Mouse (Mus musculus): ENCODE measurements around the gene Sh3bp5. TPM values are rescaled to one million over a fixed set of nuclear protein-coding genes. Genes with fewer than 3 reads are reported as not detected.

Gene Sh3bp5
- total and polyA plus RNA-seq, 3 experiments: 0.22 to 0.33 TPM; not detected in 1

- Histone ChIP-seq H3K9me3 (replicated peaks) (no peaks in the 10 kb centered on the region), H3K27me3 (ENCODE audit: insufficient read depth, low read length) (peaks cover 50% of the 10 kb centered on the region), H3K4me3 (ENCODE audit: low read depth, low read length) (no peak overlapping the region), H3K4me1 (ENCODE audit: insufficient read depth, low read depth, low read length) (peaks cover 47% of the 10 kb centered on the region), H3K36me3 (replicated peaks) (no peaks in the 10 kb centered on the region)
- DNase-seq (ENCODE audit: low spot score) (no peak), ATAC-seq (ENCODE audit: extremely low read depth, insufficient number of reproducible peaks, low FRiP score, poor library complexity, severe bottlenecking) (no peak)
- TF ChIP-seq TAL1 (conservative IDR thresholded peaks at IDR 0.05; ENCODE audit: low read depth, low read length) (no peak), POLR2AphosphoS5 (IDR thresholded peaks at IDR 0.05; ENCODE audit: insufficient replicate concordance, low read depth, low read length) (no peak), GATA2 (IDR thresholded peaks at IDR 0.05; ENCODE audit: borderline replicate concordance, low read depth, low read length) (no peak), GATA1 (IDR thresholded peaks at IDR 0.05; ENCODE audit: borderline replicate concordance, low read length) (no peak), CTCF (IDR thresholded peaks at IDR 0.05; ENCODE audit: low read depth, low read length) (no peak)
Observed at GRCm38 (mm10) chr14:31414235-31414966, 21.5 kb downstream of the Sh3bp5 start.

GRCm38 (mm10) chr14:31413475-31414086 lies 22.3 kb downstream of the Sh3bp5 start:
- Histone ChIP-seq H3K4me3 (ENCODE audit: low read depth, low read length) (no peak overlapping the region), H3K36me3 (replicated peaks) (no peaks in the 10 kb centered on the region), H3K4me1 (ENCODE audit: insufficient read depth, low read depth, low read length) (peaks cover 47% of the 10 kb centered on the region), H3K9me3 (replicated peaks) (no peaks in the 10 kb centered on the region), H3K27me3 (ENCODE audit: insufficient read depth, low read length) (peaks cover 43% of the 10 kb centered on the region)
- ATAC-seq (ENCODE audit: extremely low read depth, insufficient number of reproducible peaks, low FRiP score, poor library complexity, severe bottlenecking) (no peak), DNase-seq (ENCODE audit: low spot score) (no peak)
- TF ChIP-seq CTCF (IDR thresholded peaks at IDR 0.05; ENCODE audit: low read depth, low read length) (no peak), GATA1 (IDR thresholded peaks at IDR 0.05; ENCODE audit: borderline replicate concordance, low read length) (no peak), GATA2 (IDR thresholded peaks at IDR 0.05; ENCODE audit: borderline replicate concordance, low read depth, low read length) (no peak), TAL1 (conservative IDR thresholded peaks at IDR 0.05; ENCODE audit: low read depth, low read length) (no peak), POLR2AphosphoS5 (IDR thresholded peaks at IDR 0.05; ENCODE audit: insufficient replicate concordance, low read depth, low read length) (no peak)

GRCm38 (mm10) chr14:31412651-31413056 lies 23.2 kb downstream of the Sh3bp5 start:
- no peaks in the 10 kb centered on the region for H3K9me3 ChIP-seq (replicated peaks)
- no peak for ATAC-seq (ENCODE audit: extremely low read depth, insufficient number of reproducible peaks, low FRiP score, poor library complexity, severe bottlenecking)
- H3K27me3 ChIP-seq (ENCODE audit: insufficient read depth, low read length): peaks cover 48% of the 10 kb centered on the region
- TF ChIP-seq GATA1 (IDR thresholded peaks at IDR 0.05; ENCODE audit: borderline replicate concordance, low read length) (no peak), POLR2AphosphoS5 (IDR thresholded peaks at IDR 0.05; ENCODE audit: insufficient replicate concordance, low read depth, low read length) (no peak), GATA2 (IDR thresholded peaks at IDR 0.05; ENCODE audit: borderline replicate concordance, low read depth, low read length) (no peak)
- no peak for DNase-seq (ENCODE audit: low spot score)
- peaks cover 53% of the 10 kb centered on the region for H3K4me1 ChIP-seq (ENCODE audit: insufficient read depth, low read depth, low read length)
- H3K4me3 ChIP-seq (ENCODE audit: low read depth, low read length): no peak overlapping the region
- H3K36me3 ChIP-seq (replicated peaks): no peaks in the 10 kb centered on the region

- Histone ChIP-seq H3K36me3 (replicated peaks) (no peaks in the 10 kb centered on the region), H3K4me1 (ENCODE audit: insufficient read depth, low read depth, low read length) (peaks cover 62% of the 10 kb centered on the region), H3K4me3 (ENCODE audit: low read depth, low read length) (no peak overlapping the region), H3K9me3 (replicated peaks) (no peaks in the 10 kb centered on the region), H3K27me3 (ENCODE audit: insufficient read depth, low read length) (peaks cover 52% of the 10 kb centered on the region)
- ATAC-seq (ENCODE audit: extremely low read depth, insufficient number of reproducible peaks, low FRiP score, poor library complexity, severe bottlenecking) (no peak), DNase-seq (ENCODE audit: low spot score) (no peak)
- TF ChIP-seq POLR2AphosphoS5 (IDR thresholded peaks at IDR 0.05; ENCODE audit: insufficient replicate concordance, low read depth, low read length) (no peak), GATA2 (IDR thresholded peaks at IDR 0.05; ENCODE audit: borderline replicate concordance, low read depth, low read length) (no peak), TAL1 (conservative IDR thresholded peaks at IDR 0.05; ENCODE audit: low read depth, low read length) (no peak)
Observed at GRCm38 (mm10) chr14:31410737-31411136, 25.1 kb downstream of the Sh3bp5 start.

- TF ChIP-seq POLR2AphosphoS5 (IDR thresholded peaks at IDR 0.05; ENCODE audit: insufficient replicate concordance, low read depth, low read length): no peak
- no peaks in the 10 kb centered on the region for H3K9me3 ChIP-seq (replicated peaks)
- no peak for DNase-seq (ENCODE audit: low spot score)
- H3K4me3 ChIP-seq (ENCODE audit: low read depth, low read length): no peak overlapping the region
- H3K4me1 ChIP-seq (ENCODE audit: insufficient read depth, low read depth, low read length): peaks cover 60% of the 10 kb centered on the region
- no peak for ATAC-seq (ENCODE audit: extremely low read depth, insufficient number of reproducible peaks, low FRiP score, poor library complexity, severe bottlenecking)
- H3K36me3 ChIP-seq (replicated peaks): no peaks in the 10 kb centered on the region
- H3K27me3 ChIP-seq (ENCODE audit: insufficient read depth, low read length): peaks cover 51% of the 10 kb centered on the region
Observed at GRCm38 (mm10) chr14:31410123-31410724, 25.7 kb downstream of the Sh3bp5 start.

GRCm38 (mm10) chr14:31408666-31409065 lies 27.2 kb downstream of the Sh3bp5 start:
- no peaks in the 10 kb centered on the region for H3K36me3 ChIP-seq (replicated peaks)
- no peaks in the 10 kb centered on the region for H3K9me3 ChIP-seq (replicated peaks)
- no peak overlapping the region for H3K4me3 ChIP-seq (ENCODE audit: low read depth, low read length)
- H3K27me3 ChIP-seq (ENCODE audit: insufficient read depth, low read length): peaks cover 47% of the 10 kb centered on the region
- no peak for DNase-seq (ENCODE audit: low spot score)
- ATAC-seq (ENCODE audit: extremely low read depth, insufficient number of reproducible peaks, low FRiP score, poor library complexity, severe bottlenecking): no peak
- H3K4me1 ChIP-seq (ENCODE audit: insufficient read depth, low read depth, low read length): peaks cover 61% of the 10 kb centered on the region
- TF ChIP-seq TAL1 (conservative IDR thresholded peaks at IDR 0.05; ENCODE audit: low read depth, low read length): no peak
- TF ChIP-seq GATA2 (IDR thresholded peaks at IDR 0.05; ENCODE audit: borderline replicate concordance, low read depth, low read length): no peak
- TF ChIP-seq POLR2AphosphoS5 (IDR thresholded peaks at IDR 0.05; ENCODE audit: insufficient replicate concordance, low read depth, low read length): no peak
- TF ChIP-seq CTCF (IDR thresholded peaks at IDR 0.05; ENCODE audit: low read depth, low read length): no peak
- no peak for TF ChIP-seq GATA1 (IDR thresholded peaks at IDR 0.05; ENCODE audit: borderline replicate concordance, low read length)

All from G1E (cell line).